Mouse (Mus musculus): Measurements from ENCODE around the gene Gm15217. TPM values are rescaled to one million over a fixed set of nuclear protein-coding genes. Genes with fewer than 3 reads are reported as not detected.

Gm15217 gene
- polyA plus RNA-seq, 1 experiment from 2014 or later, result 0.18 TPM

DNA sequence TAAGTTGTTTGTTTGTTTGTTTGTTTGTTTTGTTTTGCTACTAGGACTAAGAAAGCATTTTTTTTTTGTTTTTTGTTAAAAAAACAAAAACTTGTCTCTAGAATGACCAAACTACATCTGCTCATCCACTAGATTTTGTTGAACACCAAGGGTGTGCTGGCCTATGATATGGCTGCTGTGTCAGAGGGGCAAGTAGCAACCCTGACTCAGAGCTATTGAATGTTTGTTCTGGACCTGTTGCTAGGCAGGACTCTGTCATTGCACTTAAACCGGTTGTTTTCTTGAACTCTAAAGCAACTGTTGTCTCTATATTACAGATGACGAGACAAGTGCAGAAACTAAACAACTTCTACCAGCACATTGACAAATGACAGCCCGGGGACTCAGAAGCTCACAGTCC lies 29.1 kb downstream of the Gm15217 start:
- WGBS, result 53% methylated on average over 3 of the region's 3 CpGs
- no peak for ATAC-seq (ENCODE audit: low FRiP score, low TSS enrichment)
- TF ChIP-seq EP300 (optimal IDR thresholded peaks at IDR 0.05), result no peak
- TF ChIP-seq CTCF (IDR thresholded peaks at IDR 0.05; ENCODE audit: low read depth), result no peak
- no peak overlapping the region for H3K4me3 ChIP-seq (ENCODE audit: low read depth, low read length)
- no peak for DNase-seq (ENCODE audit: low spot score)
- H3K9ac ChIP-seq (ENCODE audit: low read length), result no peak overlapping the region
- H3K27me3 ChIP-seq (ENCODE audit: control insufficient read depth, insufficient read depth, low read length), result no peaks in the 10 kb centered on the region
- H3K9me3 ChIP-seq (ENCODE audit: control insufficient read depth, low read length), result no peaks in the 10 kb centered on the region
- no peak overlapping the region for H3K4me2 ChIP-seq (replicated peaks; ENCODE audit: low read depth)
- no peaks in the 10 kb centered on the region for H3K4me1 ChIP-seq (replicated peaks; ENCODE audit: control insufficient read depth, insufficient read depth)
- H3K27ac ChIP-seq (replicated peaks), result no peak overlapping the region
- no peaks in the 10 kb centered on the region for H3K36me3 ChIP-seq (ENCODE audit: control insufficient read depth, insufficient read depth, low read length)

DNA sequence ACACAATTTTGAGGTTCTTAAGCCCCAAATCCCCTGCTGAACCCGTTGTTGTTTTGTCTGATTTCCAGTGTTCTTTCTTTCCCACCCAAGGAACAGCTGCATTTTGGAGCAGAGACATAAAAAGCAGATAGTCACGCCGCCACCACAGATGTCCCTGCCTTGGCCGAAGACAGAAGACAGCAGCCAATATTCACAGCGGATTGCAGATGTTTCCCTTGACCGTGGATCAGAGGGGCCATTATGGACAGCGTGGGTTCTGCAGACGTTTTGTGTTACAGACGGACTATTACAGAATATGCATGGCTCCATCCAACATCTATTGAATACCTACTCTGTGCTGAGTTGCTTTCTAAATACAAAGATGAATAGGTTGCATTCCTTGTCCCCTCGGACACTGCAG lies 29.8 kb downstream of the Gm15217 start:
- ATAC-seq (ENCODE audit: low FRiP score, low TSS enrichment) (no peak), DNase-seq (ENCODE audit: low spot score) (no peak)
- Histone ChIP-seq H3K27me3 (ENCODE audit: control insufficient read depth, insufficient read depth, low read length) (no peaks in the 10 kb centered on the region), H3K4me2 (replicated peaks; ENCODE audit: low read depth) (no peak overlapping the region), H3K4me3 (ENCODE audit: low read depth, low read length) (no peak overlapping the region), H3K9me3 (ENCODE audit: control insufficient read depth, low read length) (no peaks in the 10 kb centered on the region), H3K27ac (replicated peaks) (no peak overlapping the region), H3K36me3 (ENCODE audit: control insufficient read depth, insufficient read depth, low read length) (no peaks in the 10 kb centered on the region), H3K4me1 (replicated peaks; ENCODE audit: control insufficient read depth, insufficient read depth) (no peaks in the 10 kb centered on the region), H3K9ac (ENCODE audit: low read length) (no peak overlapping the region)
- TF ChIP-seq EP300 (optimal IDR thresholded peaks at IDR 0.05), result no peak
- no peak for TF ChIP-seq CTCF (IDR thresholded peaks at IDR 0.05; ENCODE audit: low read depth)
- WGBS, result 64% methylated on average over 10 of the region's 10 CpGs

DNA sequence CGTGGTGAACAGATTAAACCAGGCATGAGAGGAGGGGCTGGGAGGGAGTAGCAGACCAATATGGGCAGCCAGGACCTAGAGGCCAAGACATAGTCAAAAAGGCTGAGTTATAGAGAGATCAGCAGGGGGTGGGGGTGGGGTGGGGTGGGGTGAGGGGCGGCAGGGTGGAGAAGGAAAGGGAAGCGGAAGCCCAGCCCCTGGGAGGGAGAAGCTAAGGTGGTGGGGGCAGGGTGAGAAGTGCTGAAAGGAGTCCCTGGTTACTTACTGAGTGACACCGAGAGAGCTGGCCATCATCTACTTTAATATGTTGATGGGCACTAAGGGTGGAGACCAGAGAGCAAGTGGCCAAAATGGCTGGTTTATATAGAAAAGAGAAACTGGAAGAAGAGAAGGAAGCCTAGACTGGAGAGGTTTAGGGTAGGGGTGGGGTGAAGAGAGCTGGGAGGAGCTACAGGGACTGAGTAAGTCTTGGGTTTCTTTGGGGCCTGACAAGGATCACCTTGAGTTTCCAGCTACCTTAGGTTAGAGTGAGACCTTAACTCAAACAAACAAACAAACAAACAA lies 31.4 kb downstream of the Gm15217 start:
- no peak for DNase-seq (ENCODE audit: low spot score)
- Histone ChIP-seq H3K27me3 (ENCODE audit: control insufficient read depth, insufficient read depth, low read length) (no peaks in the 10 kb centered on the region), H3K4me1 (replicated peaks; ENCODE audit: control insufficient read depth, insufficient read depth) (no peaks in the 10 kb centered on the region), H3K4me2 (replicated peaks; ENCODE audit: low read depth) (no peak overlapping the region), H3K4me3 (ENCODE audit: low read depth, low read length) (no peak overlapping the region), H3K9me3 (ENCODE audit: control insufficient read depth, low read length) (no peaks in the 10 kb centered on the region), H3K36me3 (ENCODE audit: control insufficient read depth, insufficient read depth, low read length) (no peaks in the 10 kb centered on the region), H3K27ac (replicated peaks) (no peak overlapping the region), H3K9ac (ENCODE audit: low read length) (no peak overlapping the region)
- TF ChIP-seq EP300 (optimal IDR thresholded peaks at IDR 0.05) (no peak), CTCF (IDR thresholded peaks at IDR 0.05; ENCODE audit: low read depth) (no peak)
- no peak for ATAC-seq (ENCODE audit: low FRiP score, low TSS enrichment)
- 73% methylated on average over 4 of the region's 4 CpGs for WGBS

DNA sequence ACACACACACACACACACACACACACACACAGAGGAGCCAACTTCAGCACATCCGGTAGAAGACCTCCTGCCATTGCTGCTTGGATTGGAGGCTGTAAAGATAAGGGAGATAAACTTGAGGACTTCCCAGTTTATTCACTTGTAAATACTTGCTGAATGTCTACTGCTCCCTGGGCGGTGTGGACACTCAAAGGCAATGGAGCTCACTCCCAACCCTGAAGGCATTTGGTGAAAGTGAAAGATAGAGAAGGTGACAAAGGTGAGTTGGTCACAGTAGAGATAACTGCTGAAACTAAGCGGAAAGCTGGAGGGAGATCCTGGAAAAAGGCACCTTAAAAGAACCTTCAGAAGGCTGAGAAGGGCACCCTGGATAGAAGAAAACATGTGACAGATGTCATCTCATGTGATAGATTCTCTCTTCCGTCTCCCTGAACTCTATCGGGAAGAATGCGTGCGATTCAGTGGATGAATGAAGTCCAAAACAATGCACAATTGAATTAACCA lies 33.3 kb downstream of the Gm15217 start:
- ATAC-seq (ENCODE audit: low FRiP score, low TSS enrichment), result no peak
- H3K4me2 ChIP-seq (replicated peaks; ENCODE audit: low read depth), result no peak overlapping the region
- no peaks in the 10 kb centered on the region for H3K27me3 ChIP-seq (ENCODE audit: control insufficient read depth, insufficient read depth, low read length)
- TF ChIP-seq CTCF (IDR thresholded peaks at IDR 0.05; ENCODE audit: low read depth) (no peak), EP300 (optimal IDR thresholded peaks at IDR 0.05) (no peak)
- WGBS, result 85% methylated on average over 7 of the region's 7 CpGs
- no peak for DNase-seq (ENCODE audit: low spot score)
- no peaks in the 10 kb centered on the region for H3K4me1 ChIP-seq (replicated peaks; ENCODE audit: control insufficient read depth, insufficient read depth)
- no peak overlapping the region for H3K9ac ChIP-seq (ENCODE audit: low read length)
- no peaks in the 10 kb centered on the region for H3K36me3 ChIP-seq (ENCODE audit: control insufficient read depth, insufficient read depth, low read length)
- no peak overlapping the region for H3K27ac ChIP-seq (replicated peaks)
- no peaks in the 10 kb centered on the region for H3K9me3 ChIP-seq (ENCODE audit: control insufficient read depth, low read length)
- H3K4me3 ChIP-seq (ENCODE audit: low read depth, low read length), result no peak overlapping the region

DNA sequence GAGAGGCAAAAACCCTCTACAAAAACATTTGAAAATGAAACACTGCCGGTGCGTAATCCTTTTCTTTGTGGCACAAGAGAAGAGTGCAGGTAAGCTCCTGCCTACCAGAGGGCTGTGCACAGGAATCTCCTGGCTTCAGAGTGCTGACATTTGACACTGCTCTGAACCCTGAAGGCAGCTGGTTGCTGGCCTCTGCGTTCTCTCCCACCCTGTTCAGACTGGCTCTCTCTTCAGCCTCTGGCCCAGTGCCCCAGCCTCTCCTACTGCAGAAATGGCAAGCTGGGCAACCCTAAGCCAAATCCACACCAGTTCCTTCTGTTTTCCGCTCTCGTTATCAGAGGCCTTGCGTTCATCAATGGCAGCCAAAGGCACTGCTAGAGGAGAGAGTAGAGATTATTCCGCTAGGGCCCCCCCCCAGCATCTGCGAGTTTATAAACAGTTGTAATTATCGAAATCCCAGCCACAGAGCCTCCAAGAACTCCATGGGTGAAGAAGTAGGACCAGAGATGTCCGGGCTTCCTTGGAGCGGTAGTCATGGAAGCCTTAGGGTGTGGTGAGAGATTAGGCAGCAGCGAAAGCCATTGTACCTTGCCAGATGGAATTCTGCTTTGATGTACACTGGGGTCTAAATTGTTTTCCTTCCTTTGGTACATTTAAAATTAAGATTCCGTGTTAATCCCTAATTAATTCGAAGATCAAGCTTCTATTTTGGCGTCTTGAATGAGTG lies 39.3 kb downstream of the Gm15217 start:
- no peaks in the 10 kb centered on the region for H3K9me3 ChIP-seq (ENCODE audit: control insufficient read depth, low read length)
- no peaks in the 10 kb centered on the region for H3K36me3 ChIP-seq (ENCODE audit: control insufficient read depth, insufficient read depth, low read length)
- ATAC-seq (ENCODE audit: low FRiP score, low TSS enrichment) (no peak), DNase-seq (ENCODE audit: low spot score) (no peak)
- WGBS, result 80% methylated on average over 15 of the region's 15 CpGs
- no peaks in the 10 kb centered on the region for H3K27me3 ChIP-seq (ENCODE audit: control insufficient read depth, insufficient read depth, low read length)
- H3K4me2 ChIP-seq (replicated peaks; ENCODE audit: low read depth), result no peak overlapping the region
- H3K27ac ChIP-seq (replicated peaks), result no peak overlapping the region
- no peak overlapping the region for H3K4me3 ChIP-seq (ENCODE audit: low read depth, low read length)
- H3K4me1 ChIP-seq (replicated peaks; ENCODE audit: control insufficient read depth, insufficient read depth), result no peaks in the 10 kb centered on the region
- no peak for TF ChIP-seq CTCF (IDR thresholded peaks at IDR 0.05; ENCODE audit: low read depth)
- TF ChIP-seq EP300 (optimal IDR thresholded peaks at IDR 0.05), result no peak
- no peak overlapping the region for H3K9ac ChIP-seq (ENCODE audit: low read length)

DNA sequence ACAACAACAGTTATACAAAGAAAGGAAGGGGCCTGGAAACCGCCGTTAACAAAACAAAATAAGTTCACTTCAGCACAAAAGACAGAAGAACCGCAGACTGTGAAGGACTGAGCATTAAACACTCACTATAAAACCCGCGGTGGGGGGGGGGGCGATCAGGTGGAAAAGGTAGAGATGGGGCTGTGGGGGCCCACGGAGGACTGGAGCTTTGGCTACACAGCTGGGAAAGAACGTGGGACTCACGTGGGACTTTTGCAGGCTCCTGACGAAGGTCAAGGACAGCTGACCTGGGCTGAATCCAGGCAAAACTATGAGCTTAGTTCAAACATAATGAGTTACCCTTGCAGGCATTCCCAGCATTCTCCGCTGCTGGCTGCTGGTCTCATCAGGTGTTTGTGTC lies 40.1 kb downstream of the Gm15217 start:
- H3K36me3 ChIP-seq (ENCODE audit: control insufficient read depth, insufficient read depth, low read length), result no peaks in the 10 kb centered on the region
- H3K4me2 ChIP-seq (replicated peaks; ENCODE audit: low read depth), result no peak overlapping the region
- no peak overlapping the region for H3K27ac ChIP-seq (replicated peaks)
- no peaks in the 10 kb centered on the region for H3K9me3 ChIP-seq (ENCODE audit: control insufficient read depth, low read length)
- H3K4me1 ChIP-seq (replicated peaks; ENCODE audit: control insufficient read depth, insufficient read depth), result no peaks in the 10 kb centered on the region
- ATAC-seq (ENCODE audit: low FRiP score, low TSS enrichment) (no peak), DNase-seq (ENCODE audit: low spot score) (no peak)
- no peaks in the 10 kb centered on the region for H3K27me3 ChIP-seq (ENCODE audit: control insufficient read depth, insufficient read depth, low read length)
- no peak overlapping the region for H3K9ac ChIP-seq (ENCODE audit: low read length)
- TF ChIP-seq CTCF (IDR thresholded peaks at IDR 0.05; ENCODE audit: low read depth) (no peak), EP300 (optimal IDR thresholded peaks at IDR 0.05) (no peak)
- 61% methylated on average over 11 of the region's 11 CpGs for WGBS
- no peak overlapping the region for H3K4me3 ChIP-seq (ENCODE audit: low read depth, low read length)

All from stomach, postnatal 0 days (tissue).